Mouse (Mus musculus): ENCODE data around the gene Hmgcll1.

Hmgcll1 gene

GRCm38 (mm10) chr9:76014631-76015531 lies at the start of gene Hmgcll1:
Gene Hmgcll1 (plus strand): TSS chr9:76014855.
- peak; percentile 81 for DNase-seq

GRCm38 (mm10) chr9:75980097-75980496 lies 34.6 kb upstream of the Hmgcll1 start:
- no peak for DNase-seq

GRCm38 (mm10) chr9:75981139-75981538 lies 33.5 kb upstream of the Hmgcll1 start:
- no peak for DNase-seq

- no peak for DNase-seq
Observed at GRCm38 (mm10) chr9:75989491-75989890, 25.2 kb upstream of the Hmgcll1 start.

GRCm38 (mm10) chr9:75998791-75999350 lies 15.8 kb upstream of the Hmgcll1 start:
- DNase-seq = no peak

- no peak for DNase-seq
Observed at GRCm38 (mm10) chr9:76000876-76001858, 13.5 kb upstream of the Hmgcll1 start.

GRCm38 (mm10) chr9:76003066-76003465 lies 11.6 kb upstream of the Hmgcll1 start:
- no peak for DNase-seq

GRCm38 (mm10) chr9:76003637-76004036 lies 11.0 kb upstream of the Hmgcll1 start:
- no peak for DNase-seq

- DNase-seq = no peak
Observed at GRCm38 (mm10) chr9:76007342-76007970, 7.2 kb upstream of the Hmgcll1 start.

GRCm38 (mm10) chr9:76013789-76014188 lies 866 bp upstream of the Hmgcll1 start:
- DNase-seq = peak; percentile 25

GRCm38 (mm10) chr9:76015971-76016370 lies 1.3 kb downstream of the Hmgcll1 start:
- peak; percentile 73 for DNase-seq

GRCm38 (mm10) chr9:76016506-76016905 lies 1.9 kb downstream of the Hmgcll1 start:
- no peak for DNase-seq

GRCm38 (mm10) chr9:76023551-76023973 lies 8.9 kb downstream of the Hmgcll1 start:
- DNase-seq = no peak

GRCm38 (mm10) chr9:76024277-76025246 lies 9.9 kb downstream of the Hmgcll1 start:
- DNase-seq = peak; percentile 38

- no peak for DNase-seq
Observed at GRCm38 (mm10) chr9:76029471-76030199, 15.0 kb downstream of the Hmgcll1 start.

- no peak for DNase-seq
Observed at GRCm38 (mm10) chr9:76035058-76035457, 20.4 kb downstream of the Hmgcll1 start.

- DNase-seq = no peak
Observed at GRCm38 (mm10) chr9:76038327-76039103, 23.9 kb downstream of the Hmgcll1 start.

- DNase-seq = no peak
Observed at GRCm38 (mm10) chr9:76039711-76040110, 25.1 kb downstream of the Hmgcll1 start.

GRCm38 (mm10) chr9:76043341-76043740 lies 28.7 kb downstream of the Hmgcll1 start:
- DNase-seq = no peak

GRCm38 (mm10) chr9:76060935-76061334 lies 46.3 kb downstream of the Hmgcll1 start:
- no peak for DNase-seq
